Mouse (Mus musculus) liver, embryonic 14.5 days (tissue): Measurements from ENCODE around the gene 4833423E24Rik.
A peak's percentile ranks its signal among the peaks of the same experiment; 100 is the strongest.

Experiments used
- CTCF ChIP-seq: IDR thresholded peaks from 2 replicates; pipeline ENCODE4 v1.5.1; 2016; ENCODE audit warnings: antibody characterized with exemption, low read depth, control low read depth
- EP300 ChIP-seq: IDR thresholded peaks from 2 replicates; pipeline ENCODE4 v1.6.1; 2016; ENCODE audit warnings: antibody characterized with exemption, low read depth

- peak; percentile 55 for TF ChIP-seq CTCF
- no peak for TF ChIP-seq EP300
These were observed 42.4 kb upstream of the 4833423E24Rik start for GRCm38 (mm10) chr2:85561187-85561586.
